Mouse (Mus musculus) heart, adult 8-10 months (tissue): ENCODE data around the gene A930017K11Rik. TPM values are rescaled to one million over a fixed set of nuclear protein-coding genes. Genes with fewer than 3 reads are reported as not detected.

Source experiments
- DNase-seq: peaks from one replicate; pipeline ENCODE4 v3.0.0; 2022; ENCODE audit warnings: low spot score
- total RNA-seq, 4 experiments: library from RNA; stranded (reverse); gene quantifications; 2 replicates each; pipeline ENCODE4 v1.2.4; 2022

The A930017K11Rik gene
- total RNA-seq, 4 experiments from 2014 or later: 0.24 to 0.85 (median 0.36) TPM

DNA sequence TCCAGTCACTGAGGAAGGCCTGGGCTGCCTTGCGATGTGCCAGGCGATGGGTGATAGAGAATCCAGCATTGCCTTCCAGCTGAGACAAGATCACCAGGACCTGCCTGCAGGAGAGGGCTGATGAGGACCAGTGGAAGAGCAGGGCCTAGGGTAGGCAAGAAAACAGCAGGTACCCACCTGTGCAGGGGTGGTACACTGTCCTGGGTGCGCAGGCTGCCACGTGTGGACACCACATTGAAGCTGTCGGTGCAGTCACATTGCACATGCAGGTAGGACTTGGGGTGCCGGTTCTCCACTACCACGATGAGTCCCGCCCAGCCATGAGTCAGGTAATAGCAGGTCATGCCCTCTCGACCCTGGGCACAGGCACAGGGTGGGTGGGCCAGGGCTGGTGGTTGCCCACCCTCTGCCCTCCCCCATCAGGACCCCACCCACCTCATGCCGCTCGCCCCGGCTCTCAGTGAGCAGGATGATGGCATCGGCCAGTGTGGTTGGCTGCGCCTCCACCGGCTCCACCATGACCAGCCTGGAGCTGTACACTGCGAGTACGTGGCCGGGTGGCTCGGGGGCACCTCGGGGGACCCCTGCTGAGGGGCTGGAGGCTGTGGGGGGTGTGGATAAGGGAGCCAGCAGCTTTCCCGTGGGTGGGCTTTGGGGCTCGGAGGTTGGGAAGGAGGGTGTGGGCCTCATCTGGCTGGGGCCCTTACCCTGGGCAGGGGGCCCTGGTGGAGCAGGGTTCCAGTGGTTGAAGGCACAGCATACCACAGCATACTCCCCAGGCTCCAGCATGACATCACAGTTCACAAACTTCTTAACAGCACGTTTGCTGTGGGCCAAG lies 7.5 kb upstream of the A930017K11Rik start:
- no peak for DNase-seq

GRCm38 (mm10) chr17:25958771-25959494 lies 6.6 kb upstream of the A930017K11Rik start:
- DNase-seq: no peak

DNA sequence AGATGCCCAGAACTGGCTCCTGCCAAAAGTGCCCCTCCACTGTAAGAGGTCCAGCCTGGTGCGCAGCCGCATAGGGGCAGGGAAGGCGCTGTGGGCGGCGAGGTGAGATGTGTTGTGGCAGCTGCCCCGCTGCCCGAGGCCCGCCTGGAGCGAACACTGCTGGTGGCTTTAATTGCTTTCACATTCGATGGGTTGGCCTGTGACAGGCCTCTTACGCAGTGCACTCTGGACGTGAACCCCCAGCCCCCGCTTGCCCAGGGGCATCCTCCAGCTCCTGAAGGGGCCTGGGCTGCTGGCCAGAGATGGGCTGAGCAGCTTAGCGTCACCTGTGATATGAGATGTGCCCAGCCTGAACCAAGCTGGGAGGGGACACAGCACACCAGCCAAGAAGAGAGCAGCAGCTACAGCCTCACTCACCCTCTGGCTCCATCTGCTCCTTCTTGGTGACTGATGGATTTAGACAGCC lies 5.3 kb upstream of the A930017K11Rik start:
- no peak for DNase-seq

- DNase-seq: no peak
These were observed 4.3 kb upstream of the A930017K11Rik start for GRCm38 (mm10) chr17:25956631-25957030.

DNA sequence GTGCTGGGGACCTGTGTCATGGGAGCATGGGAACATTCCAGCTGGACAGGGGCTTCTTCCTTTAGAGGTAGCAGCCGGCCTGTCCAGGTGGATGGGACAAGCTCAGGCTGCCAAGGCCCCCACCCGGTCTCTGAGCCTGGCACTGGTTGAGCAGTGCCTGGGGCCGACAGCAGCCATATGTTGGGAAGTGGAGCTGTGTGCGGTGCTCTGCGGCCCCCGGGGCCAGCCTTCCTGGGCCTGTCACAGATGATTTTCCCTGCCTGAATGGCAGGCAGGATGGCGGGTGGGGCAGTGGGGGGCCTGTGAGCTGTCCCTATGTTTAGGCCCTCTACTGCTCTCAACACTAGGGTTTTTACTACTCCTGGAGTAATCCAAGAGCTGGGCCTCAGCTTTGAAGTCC lies 3.8 kb upstream of the A930017K11Rik start:
- DNase-seq: no peak

GRCm38 (mm10) chr17:25955736-25956135 lies 3.4 kb upstream of the A930017K11Rik start:
- no peak for DNase-seq

GRCm38 (mm10) chr17:25954671-25955070 lies 2.3 kb upstream of the A930017K11Rik start:
- DNase-seq: no peak

GRCm38 (mm10) chr17:25953161-25953560 lies 796 bp upstream of the A930017K11Rik start:
- no peak for DNase-seq

- no peak for DNase-seq
These were observed 1.1 kb downstream of the A930017K11Rik start for GRCm38 (mm10) chr17:25951225-25951802.

- no peak for DNase-seq
These were observed 1.7 kb downstream of the A930017K11Rik start for GRCm38 (mm10) chr17:25950706-25951105.

DNA sequence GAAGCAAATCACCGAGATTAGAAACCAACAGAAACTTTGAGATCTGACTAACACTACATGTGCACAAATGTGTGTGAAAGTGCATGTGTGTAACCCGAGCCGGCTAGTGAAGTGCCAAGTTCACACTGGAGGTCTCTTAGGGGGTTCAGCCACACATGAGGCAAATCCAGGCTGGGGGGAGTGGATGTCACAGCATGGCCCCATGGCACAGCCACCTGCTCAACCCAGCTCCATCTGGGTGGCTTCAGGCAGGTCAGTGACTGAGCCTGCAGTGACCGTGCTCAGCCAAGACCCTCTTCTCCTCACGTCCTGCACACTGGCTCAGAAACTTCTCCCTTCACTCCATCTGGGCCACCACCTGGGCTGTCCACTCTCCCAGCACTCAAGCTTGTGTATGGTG lies 2.4 kb downstream of the A930017K11Rik start:
- DNase-seq: no peak

DNA sequence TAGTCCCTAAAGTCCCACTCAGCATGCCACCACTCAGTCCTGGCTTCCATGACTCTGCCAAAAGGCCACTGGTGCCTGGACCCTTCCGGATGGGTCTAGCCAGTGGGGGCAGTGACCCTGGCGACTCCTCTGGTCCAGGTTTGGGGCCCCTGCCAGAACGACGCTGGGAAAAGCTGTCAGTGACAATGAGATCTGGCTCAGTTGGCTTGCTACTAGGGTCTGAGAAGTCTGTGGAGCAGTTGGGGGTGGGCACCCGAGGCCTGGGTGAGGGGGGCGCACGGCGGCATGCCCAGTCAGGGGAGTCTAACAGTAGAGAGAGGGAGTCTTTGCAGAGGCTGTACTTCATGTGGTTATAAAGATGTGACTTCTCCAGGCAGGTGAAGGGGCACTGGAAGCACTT lies 4.3 kb downstream of the A930017K11Rik start:
- no peak for DNase-seq

GRCm38 (mm10) chr17:25947576-25947975 lies 4.8 kb downstream of the A930017K11Rik start:
- no peak for DNase-seq

DNA sequence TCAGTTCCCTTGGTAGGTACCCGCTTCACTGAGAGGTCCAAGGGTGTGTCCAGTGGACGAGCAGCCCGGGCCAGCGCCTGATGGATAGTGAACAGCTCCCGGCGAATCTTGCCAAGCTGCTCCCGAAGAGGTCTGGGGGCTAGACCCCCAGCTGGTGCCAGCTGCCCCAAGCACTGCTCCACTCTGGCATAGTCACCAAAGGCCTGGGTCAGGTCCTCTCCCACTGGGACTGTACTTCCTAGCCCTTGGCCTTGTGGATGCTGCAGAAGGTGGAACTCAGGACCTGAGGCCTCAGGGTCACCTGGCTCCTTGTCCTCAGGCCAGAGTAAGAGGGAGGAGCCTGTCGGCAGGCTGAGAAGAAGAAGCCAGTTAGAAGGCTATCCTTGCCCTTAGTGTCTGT lies 5.5 kb downstream of the A930017K11Rik start:
- DNase-seq: no peak

DNA sequence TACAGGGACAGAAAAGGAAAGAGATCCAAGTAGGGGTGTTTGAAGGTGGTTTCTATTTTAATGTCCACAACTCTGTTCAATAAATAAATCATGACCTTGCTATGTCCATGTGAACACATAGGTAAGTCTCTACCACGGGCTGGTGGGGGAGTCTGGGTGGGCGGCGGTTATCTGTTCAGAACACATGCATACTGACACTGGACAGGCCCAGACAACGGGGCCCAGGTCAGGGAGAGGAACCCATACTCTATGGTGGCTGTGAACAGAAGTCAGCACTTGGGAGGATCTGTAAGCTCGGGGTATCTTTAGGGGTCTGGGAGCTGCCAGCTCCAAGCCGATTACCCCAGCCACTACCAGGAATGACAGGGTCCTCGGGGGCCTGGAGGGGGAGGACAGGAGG lies 6.0 kb downstream of the A930017K11Rik start:
- DNase-seq: no peak

- peak; percentile 40 for DNase-seq
These were observed 6.7 kb downstream of the A930017K11Rik start for GRCm38 (mm10) chr17:25945517-25946155.

DNA sequence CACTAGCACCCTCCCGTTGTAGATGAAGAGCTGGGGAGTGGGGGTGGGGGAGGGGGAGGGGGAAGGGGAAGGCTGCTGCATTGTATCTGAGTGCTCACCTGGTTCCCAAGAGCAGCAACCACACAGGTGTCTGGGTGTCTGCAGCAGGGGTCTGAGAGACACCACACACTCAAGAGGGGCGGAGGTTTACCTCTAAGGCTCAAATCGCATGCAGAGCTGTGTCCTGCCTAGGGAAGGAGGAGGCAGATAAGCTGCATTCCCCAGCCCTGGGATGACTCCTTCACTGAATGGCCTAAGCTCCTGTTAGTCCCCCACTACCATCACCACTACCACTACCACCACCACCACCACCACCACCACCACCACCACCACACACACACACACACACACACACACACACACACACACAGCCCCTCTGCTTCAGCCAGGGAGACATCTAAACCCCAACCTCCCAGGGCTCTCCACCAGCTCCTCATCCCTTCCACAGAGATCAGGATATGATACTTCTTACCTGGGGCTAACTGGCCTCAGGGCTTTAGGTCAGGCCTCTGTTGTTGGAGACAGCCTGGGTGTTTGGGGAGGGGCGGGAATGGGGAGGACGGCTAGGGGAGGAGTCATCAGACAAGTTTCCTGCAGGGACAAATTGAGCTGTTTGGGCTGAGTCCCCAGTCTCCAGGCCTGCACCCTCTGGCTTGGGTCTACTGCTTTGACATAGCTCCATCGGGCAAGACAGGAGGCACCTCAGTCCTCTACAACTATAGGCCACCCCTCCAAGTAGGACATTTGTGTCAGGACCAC lies 7.8 kb downstream of the A930017K11Rik start, which contains the start of the genes Pigq and Nhlrc4:
Gene Pigq, minus strand, starts transcription at position 571 of the 798 bp plus-strand sequence.
Gene Nhlrc4, minus strand, starts transcription at position 596 of the 798 bp plus-strand sequence.
- no peak for DNase-seq

- no peak for DNase-seq
These were observed 8.6 kb downstream of the A930017K11Rik start for GRCm38 (mm10) chr17:25943769-25944168.

- DNase-seq: no peak
These were observed 9.1 kb downstream of the A930017K11Rik start for GRCm38 (mm10) chr17:25943221-25943620.

DNA sequence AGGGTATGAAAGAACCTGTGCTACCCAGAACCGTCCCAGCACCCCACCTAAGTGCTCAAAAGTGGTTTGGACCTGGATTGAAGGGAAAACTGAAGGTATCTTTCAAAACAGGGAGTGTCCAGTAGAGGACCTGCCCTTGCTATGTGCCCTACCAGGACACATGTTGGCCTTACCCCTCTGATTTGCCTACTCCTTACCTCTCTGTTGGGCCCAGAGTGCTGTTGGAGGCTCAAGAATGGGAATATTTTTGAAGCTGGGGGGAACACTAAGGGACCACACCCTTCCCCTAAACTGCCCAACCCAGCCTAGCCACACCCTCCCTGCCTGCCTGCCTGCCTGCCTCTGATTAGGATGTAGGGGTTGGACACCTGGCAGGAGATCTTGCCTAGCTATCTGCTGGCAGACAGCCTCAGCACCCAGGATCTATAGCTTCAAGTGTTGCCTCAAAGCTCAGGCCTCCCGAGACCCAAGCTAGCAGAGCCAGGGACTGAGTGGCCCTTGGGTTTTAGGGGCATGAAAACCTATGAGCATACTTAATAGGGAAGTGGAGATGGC lies 9.7 kb downstream of the A930017K11Rik start:
- no peak for DNase-seq
